Mouse (Mus musculus) lung, adult 2 months (tissue): ENCODE measurements around the gene Zdhhc16.

Source experiments
- CTCF ChIP-seq: fragments of 200-500 bp; IDR thresholded peaks from 2 replicates; pipeline ENCODE4 v1.5.1; 2011; ENCODE audit warnings: mild to moderate bottlenecking, low read length, control low read depth; ENCODE audit not compliant: insufficient read depth
- POLR2A ChIP-seq: fragments of 200-500 bp; IDR thresholded peaks from 2 replicates; pipeline ENCODE4 v1.6.1; 2011; ENCODE audit warnings: low read depth, mild to moderate bottlenecking, control low read depth, low read length, borderline replicate concordance; ENCODE audit errors: extremely low read depth

GRCm38 (mm10) chr19:41973891-41974794 lies 40.9 kb downstream of the Zdhhc16 start:
- TF ChIP-seq POLR2A (no peak), CTCF (no peak)
